Mouse (Mus musculus): ENCODE data around the gene Aldh16a1. TPM values are rescaled to one million over a fixed set of nuclear protein-coding genes. Genes with fewer than 3 reads are reported as not detected.
"Not testable (repeated sequence)": the region's sequence is repeated elsewhere in the genome, so short reads cannot be mapped to it uniquely, and the experiment has no call there.

The Aldh16a1 gene
- polyA plus RNA-seq, 1 experiment from 2014 or later, result 25.7 TPM

GRCm38 (mm10) chr7:45110089-45110488 lies 44.3 kb downstream of the Aldh16a1 start:
- H3K9me3 ChIP-seq (ENCODE audit: control insufficient read depth, low read length); H3K4me3 ChIP-seq (ENCODE audit: low read depth, low read length); H3K27me3 ChIP-seq (ENCODE audit: control insufficient read depth, insufficient read depth, low read length); H3K9ac ChIP-seq (ENCODE audit: low read length); H3K4me1 ChIP-seq (ENCODE audit: control insufficient read depth, insufficient read depth, low read length); H3K27ac ChIP-seq (ENCODE audit: low read depth, low read length); ATAC-seq (ENCODE audit: low FRiP score); H3K36me3 ChIP-seq (ENCODE audit: control insufficient read depth, insufficient read depth, low read length); H3K4me2 ChIP-seq: not testable (repeated sequence)
- DNase-seq (ENCODE audit: low spot score, missing footprints), result peak; percentile 69
- 88% methylated on average over 4 of the region's 4 CpGs for WGBS

GRCm38 (mm10) chr7:45107052-45107645 lies 47.2 kb downstream of the Aldh16a1 start:
- H3K4me2 ChIP-seq, result no peak overlapping the region
- H3K4me3 ChIP-seq (ENCODE audit: low read depth, low read length), result no peak overlapping the region
- no peaks in the 10 kb centered on the region for H3K36me3 ChIP-seq (ENCODE audit: control insufficient read depth, insufficient read depth, low read length)
- DNase-seq (ENCODE audit: low spot score, missing footprints) (peak; percentile 56), ATAC-seq (ENCODE audit: low FRiP score) (no peak)
- H3K9ac ChIP-seq (ENCODE audit: low read length), result no peak overlapping the region
- H3K27ac ChIP-seq (ENCODE audit: low read depth, low read length), result no peak overlapping the region
- H3K4me1 ChIP-seq (ENCODE audit: control insufficient read depth, insufficient read depth, low read length), result no peaks in the 10 kb centered on the region
- H3K9me3 ChIP-seq (ENCODE audit: control insufficient read depth, low read length), result no peaks in the 10 kb centered on the region
- no peaks in the 10 kb centered on the region for H3K27me3 ChIP-seq (ENCODE audit: control insufficient read depth, insufficient read depth, low read length)
- 54% methylated on average over 5 of the region's 5 CpGs for WGBS

- Histone ChIP-seq H3K9ac (ENCODE audit: low read length) (no peak overlapping the region), H3K4me2 (no peak overlapping the region), H3K36me3 (ENCODE audit: control insufficient read depth, insufficient read depth, low read length) (no peaks in the 10 kb centered on the region), H3K27ac (ENCODE audit: low read depth, low read length) (no peak overlapping the region), H3K4me1 (ENCODE audit: control insufficient read depth, insufficient read depth, low read length) (no peaks in the 10 kb centered on the region), H3K9me3 (ENCODE audit: control insufficient read depth, low read length) (no peaks in the 10 kb centered on the region), H3K4me3 (ENCODE audit: low read depth, low read length) (no peak overlapping the region), H3K27me3 (ENCODE audit: control insufficient read depth, insufficient read depth, low read length) (no peaks in the 10 kb centered on the region)
- ATAC-seq (ENCODE audit: low FRiP score), result peak; percentile 54; the same call in 1 of the 2 replicates
- DNase-seq (ENCODE audit: low spot score, missing footprints), result peak; percentile 88
- WGBS, result 18% methylated on average over 6 of the region's 6 CpGs
Observed at GRCm38 (mm10) chr7:45106441-45106840, 47.9 kb downstream of the Aldh16a1 start.

GRCm38 (mm10) chr7:45105491-45105890 lies 48.9 kb downstream of the Aldh16a1 start:
- no peak for DNase-seq (ENCODE audit: low spot score, missing footprints)
- Histone ChIP-seq H3K9ac (ENCODE audit: low read length) (no peak overlapping the region), H3K4me3 (ENCODE audit: low read depth, low read length) (no peak overlapping the region), H3K4me2 (no peak overlapping the region), H3K27me3 (ENCODE audit: control insufficient read depth, insufficient read depth, low read length) (no peaks in the 10 kb centered on the region), H3K9me3 (ENCODE audit: control insufficient read depth, low read length) (no peaks in the 10 kb centered on the region), H3K27ac (ENCODE audit: low read depth, low read length) (no peak overlapping the region), H3K36me3 (ENCODE audit: control insufficient read depth, insufficient read depth, low read length) (no peaks in the 10 kb centered on the region), H3K4me1 (ENCODE audit: control insufficient read depth, insufficient read depth, low read length) (no peaks in the 10 kb centered on the region)
- WGBS, result 76% methylated on average over 8 of the region's 8 CpGs
- ATAC-seq (ENCODE audit: low FRiP score), result no peak

GRCm38 (mm10) chr7:45104941-45105340 lies 49.4 kb downstream of the Aldh16a1 start:
- DNase-seq (ENCODE audit: low spot score, missing footprints), result no peak
- no peak overlapping the region for H3K27ac ChIP-seq (ENCODE audit: low read depth, low read length)

GRCm38 (mm10) chr7:45103652-45104180 lies 50.7 kb downstream of the Aldh16a1 start, which contains the start of gene Fcgrt:
Gene Fcgrt, minus strand, starts transcription at chr7:45103851.
- Histone ChIP-seq H3K36me3 (ENCODE audit: control insufficient read depth, insufficient read depth, low read length) (no peaks in the 10 kb centered on the region), H3K4me2 (no peak within 1 kb of the TSS), H3K27ac (ENCODE audit: low read depth, low read length) (no peak within 1 kb of the TSS), H3K9ac (ENCODE audit: low read length) (no peak within 1 kb of the TSS; the same call in 1 of the 2 replicates), H3K4me1 (ENCODE audit: control insufficient read depth, insufficient read depth, low read length) (no peaks in the 10 kb centered on the region), H3K9me3 (ENCODE audit: control insufficient read depth, low read length) (no peaks in the 10 kb centered on the region), H3K27me3 (ENCODE audit: control insufficient read depth, insufficient read depth, low read length) (no peaks in the 10 kb centered on the region), H3K4me3 (ENCODE audit: low read depth, low read length) (no peak within 1 kb of the TSS)
- WGBS, result 79% methylated on average over 7 of the region's 7 CpGs
- ATAC-seq (ENCODE audit: low FRiP score) (no peak), DNase-seq (ENCODE audit: low spot score, missing footprints) (no peak)

More at GRCm38 (mm10) chr7:45104941-45105340, 49.4 kb downstream of the Aldh16a1 start:
- no peak overlapping the region for H3K9ac ChIP-seq (ENCODE audit: low read length)
- no peaks in the 10 kb centered on the region for H3K4me1 ChIP-seq (ENCODE audit: control insufficient read depth, insufficient read depth, low read length)
- H3K27me3 ChIP-seq (ENCODE audit: control insufficient read depth, insufficient read depth, low read length), result no peaks in the 10 kb centered on the region
- H3K4me3 ChIP-seq (ENCODE audit: low read depth, low read length), result no peak overlapping the region
- H3K9me3 ChIP-seq (ENCODE audit: control insufficient read depth, low read length), result no peaks in the 10 kb centered on the region
- no peaks in the 10 kb centered on the region for H3K36me3 ChIP-seq (ENCODE audit: control insufficient read depth, insufficient read depth, low read length)
- H3K4me2 ChIP-seq, result no peak overlapping the region
- ATAC-seq (ENCODE audit: low FRiP score), result no peak
- 85% methylated on average over 5 of the region's 5 CpGs for WGBS

- Histone ChIP-seq H3K27ac (ENCODE audit: low read depth, low read length) (no peak overlapping the region), H3K4me3 (ENCODE audit: low read depth, low read length) (no peak overlapping the region), H3K4me2 (no peak overlapping the region), H3K9ac (ENCODE audit: low read length) (no peak overlapping the region; the same call in 1 of the 2 replicates), H3K27me3 (ENCODE audit: control insufficient read depth, insufficient read depth, low read length) (no peaks in the 10 kb centered on the region), H3K4me1 (ENCODE audit: control insufficient read depth, insufficient read depth, low read length) (no peaks in the 10 kb centered on the region), H3K9me3 (ENCODE audit: control insufficient read depth, low read length) (no peaks in the 10 kb centered on the region), H3K36me3 (ENCODE audit: control insufficient read depth, insufficient read depth, low read length) (no peaks in the 10 kb centered on the region)
- DNase-seq (ENCODE audit: low spot score, missing footprints) (no peak), ATAC-seq (ENCODE audit: low FRiP score) (no peak)
- WGBS, result 79% methylated on average over 9 of the region's 9 CpGs
Observed at GRCm38 (mm10) chr7:45102940-45103585, 51.3 kb downstream of the Aldh16a1 start.

- Histone ChIP-seq H3K27ac (ENCODE audit: low read depth, low read length) (no peak overlapping the region), H3K36me3 (ENCODE audit: control insufficient read depth, insufficient read depth, low read length) (no peaks in the 10 kb centered on the region), H3K9ac (ENCODE audit: low read length) (no peak overlapping the region), H3K4me3 (ENCODE audit: low read depth, low read length) (no peak overlapping the region), H3K4me1 (ENCODE audit: control insufficient read depth, insufficient read depth, low read length) (no peaks in the 10 kb centered on the region), H3K4me2 (no peak overlapping the region), H3K9me3 (ENCODE audit: control insufficient read depth, low read length) (no peaks in the 10 kb centered on the region), H3K27me3 (ENCODE audit: control insufficient read depth, insufficient read depth, low read length) (no peaks in the 10 kb centered on the region)
- ATAC-seq (ENCODE audit: low FRiP score) (no peak), DNase-seq (ENCODE audit: low spot score, missing footprints) (no peak)
- 87% methylated on average over 11 of the region's 11 CpGs for WGBS
Observed at GRCm38 (mm10) chr7:45102441-45102840, 51.9 kb downstream of the Aldh16a1 start.

- Histone ChIP-seq H3K9ac (ENCODE audit: low read length) (no peak overlapping the region), H3K27me3 (ENCODE audit: control insufficient read depth, insufficient read depth, low read length) (no peaks in the 10 kb centered on the region), H3K9me3 (ENCODE audit: control insufficient read depth, low read length) (no peaks in the 10 kb centered on the region), H3K36me3 (ENCODE audit: control insufficient read depth, insufficient read depth, low read length) (no peaks in the 10 kb centered on the region), H3K4me3 (ENCODE audit: low read depth, low read length) (no peak overlapping the region), H3K27ac (ENCODE audit: low read depth, low read length) (no peak overlapping the region), H3K4me1 (ENCODE audit: control insufficient read depth, insufficient read depth, low read length) (no peaks in the 10 kb centered on the region), H3K4me2 (no peak overlapping the region)
- ATAC-seq (ENCODE audit: low FRiP score) (no peak), DNase-seq (ENCODE audit: low spot score, missing footprints) (no peak)
- WGBS, result 93% methylated on average over 6 of the region's 6 CpGs
Observed at GRCm38 (mm10) chr7:45100046-45100445, 54.3 kb downstream of the Aldh16a1 start.
